Mouse (Mus musculus): ENCODE results near the gene Nr1h4. TPM values are rescaled to one million over a fixed set of nuclear protein-coding genes. Genes with fewer than 3 reads are reported as not detected.

Gene Nr1h4
- polyA plus RNA-seq, 1 experiment from 2014 or later, result not detected

DNA sequence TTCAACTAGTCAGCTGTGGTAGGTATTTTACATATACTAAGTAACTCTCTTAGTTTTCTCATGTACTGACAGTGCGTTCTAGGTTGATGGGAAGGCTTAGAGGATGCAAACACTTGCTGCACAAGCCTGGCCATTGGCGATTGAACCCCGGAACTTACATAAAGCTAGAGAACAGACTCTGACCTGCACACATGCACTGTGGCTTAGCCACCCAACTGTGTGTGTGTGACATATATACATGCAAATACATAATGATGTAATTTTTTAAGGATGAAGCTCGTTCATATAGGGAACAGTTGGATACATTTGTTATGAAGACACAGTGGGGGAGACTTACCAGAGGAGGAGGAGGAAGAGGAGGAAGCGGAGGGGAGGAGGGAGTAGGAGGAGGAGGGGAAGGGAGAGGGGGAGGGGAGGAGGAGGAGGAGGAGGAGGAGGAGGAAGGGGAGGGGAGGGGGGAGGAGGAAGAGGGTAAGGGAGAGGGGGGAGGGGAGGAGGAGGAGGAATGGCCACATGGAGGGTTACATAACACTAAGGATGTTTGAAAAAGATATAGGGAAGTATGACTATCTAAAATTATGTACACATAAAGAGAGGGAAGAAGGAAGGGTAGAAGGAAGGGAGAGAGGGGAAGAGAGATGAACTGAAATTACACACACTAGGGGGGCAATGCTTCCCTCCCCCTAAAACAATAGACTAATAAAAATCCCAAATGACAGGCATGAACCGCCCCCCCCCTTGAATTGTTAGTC is 126.5 kb downstream of the Nr1h4 start:
- H3K36me3 ChIP-seq, result peaks cover 18% of the 10 kb centered on the region; the same call in 1 of the 2 replicates
- H3K4me3 ChIP-seq, result no peak overlapping the region
- H3K27me3 ChIP-seq (ENCODE audit: insufficient read depth, poor library complexity, severe bottlenecking), result no peaks in the 10 kb centered on the region
- H3K9me3 ChIP-seq, result no peaks in the 10 kb centered on the region
- no peaks in the 10 kb centered on the region for H3K4me1 ChIP-seq (replicated peaks)
- 80% methylated on average over 6 of the region's 6 CpGs for WGBS
- no peak for DNase-seq (ENCODE audit: low spot score)
- no peak overlapping the region for H3K27ac ChIP-seq

- Histone ChIP-seq H3K36me3 (0 out of 2 replicates have a peak, but pooled peaks cover 2% of the 10 kb centered on the region), H3K27me3 (ENCODE audit: insufficient read depth, poor library complexity, severe bottlenecking) (no peaks in the 10 kb centered on the region), H3K4me1 (replicated peaks) (no peaks in the 10 kb centered on the region), H3K4me3 (no peak overlapping the region), H3K27ac (no peak overlapping the region), H3K9me3 (0 out of 2 replicates have a peak, but pooled peaks cover 4% of the 10 kb centered on the region)
- no peak for DNase-seq (ENCODE audit: low spot score)
- WGBS, result 73% methylated on average over 4 of the region's 4 CpGs
Observed at GRCm38 (mm10) chr10:89404936-89405335, 128.4 kb downstream of the Nr1h4 start.

Other genes starting within 250 kb of the Nr1h4 start
- gene Ano4, start 188.8 kb downstream of the Nr1h4 start, polyA plus RNA-seq (2016; fragmentation: Nextera tagmentation; extraction: Ambion mirVana), result 0.50 and 1.7 TPM in 2 replicates
- 9.7 and 15.7 TPM in 2 replicates for gene Gas2l3, start 89.6 kb downstream of the Nr1h4 start, polyA plus RNA-seq (2016; fragmentation: Nextera tagmentation; extraction: Ambion mirVana)
- gene Slc17a8, start 87.7 kb upstream of the Nr1h4 start, polyA plus RNA-seq (2016; fragmentation: Nextera tagmentation; extraction: Ambion mirVana), result 0.10 and 0.58 TPM in 2 replicates
- gene Scyl2, start 152.7 kb upstream of the Nr1h4 start, polyA plus RNA-seq (2016; fragmentation: Nextera tagmentation; extraction: Ambion mirVana), result 8.3 and 9.9 TPM in 2 replicates
- gene Actr6, start 198.7 kb upstream of the Nr1h4 start, polyA plus RNA-seq (2016; fragmentation: Nextera tagmentation; extraction: Ambion mirVana), result 36.3 and 37.2 TPM in 2 replicates
- gene Uhrf1bp1l, start 211.4 kb upstream of the Nr1h4 start, polyA plus RNA-seq (2016; fragmentation: Nextera tagmentation; extraction: Ambion mirVana), result 27.6 and 28.4 TPM in 2 replicates

All from hindbrain, embryonic 10.5 days (tissue).